Mouse (Mus musculus): ENCODE results near the gene Slc29a1. TPM values are rescaled to one million over a fixed set of nuclear protein-coding genes. Genes with fewer than 3 reads are reported as not detected.
"Not testable (repeated sequence)": the region's sequence is repeated elsewhere in the genome, so short reads cannot be mapped to it uniquely, and the experiment has no call there.

Slc29a1 gene
- polyA plus RNA-seq, 1 experiment from 2014 or later: 30.4 TPM

DNA sequence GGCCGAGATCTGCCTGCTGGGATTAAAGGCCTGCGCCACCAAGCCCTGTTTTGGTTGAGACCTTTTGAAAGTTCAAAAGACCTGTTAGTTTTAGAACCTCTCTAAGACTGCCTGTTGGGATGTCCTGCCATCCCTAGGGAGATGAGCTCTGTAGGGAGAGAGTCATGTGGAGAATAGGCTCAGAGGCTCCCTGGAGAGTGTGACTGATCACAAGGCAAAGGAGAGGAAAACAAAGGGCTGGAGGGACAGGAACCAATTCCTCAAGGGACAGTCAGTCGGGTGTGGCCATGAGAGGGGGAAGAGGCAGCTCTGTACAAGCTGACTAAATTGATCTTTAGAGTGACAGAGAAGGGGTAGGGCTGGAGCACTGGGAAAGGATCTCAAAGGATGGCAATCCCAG, 28.8 kb upstream of the Slc29a1 start:
- Histone ChIP-seq H3K4me1 (replicated peaks) (peaks cover 15% of the 10 kb centered on the region), H3K4me2 (replicated peaks) (no peak overlapping the region), H3K9me3 (no peaks in the 10 kb centered on the region), H3K36me3 (no peaks in the 10 kb centered on the region), H3K9ac (replicated peaks) (no peak overlapping the region), H3K27me3 (0 out of 2 replicates have a peak, but pooled peaks cover 5% of the 10 kb centered on the region), H3K4me3 (replicated peaks) (no peak overlapping the region), H3K27ac (no peak overlapping the region)
- no peak for ATAC-seq
- 19% methylated on average over 3 of the region's 3 CpGs for WGBS

DNA sequence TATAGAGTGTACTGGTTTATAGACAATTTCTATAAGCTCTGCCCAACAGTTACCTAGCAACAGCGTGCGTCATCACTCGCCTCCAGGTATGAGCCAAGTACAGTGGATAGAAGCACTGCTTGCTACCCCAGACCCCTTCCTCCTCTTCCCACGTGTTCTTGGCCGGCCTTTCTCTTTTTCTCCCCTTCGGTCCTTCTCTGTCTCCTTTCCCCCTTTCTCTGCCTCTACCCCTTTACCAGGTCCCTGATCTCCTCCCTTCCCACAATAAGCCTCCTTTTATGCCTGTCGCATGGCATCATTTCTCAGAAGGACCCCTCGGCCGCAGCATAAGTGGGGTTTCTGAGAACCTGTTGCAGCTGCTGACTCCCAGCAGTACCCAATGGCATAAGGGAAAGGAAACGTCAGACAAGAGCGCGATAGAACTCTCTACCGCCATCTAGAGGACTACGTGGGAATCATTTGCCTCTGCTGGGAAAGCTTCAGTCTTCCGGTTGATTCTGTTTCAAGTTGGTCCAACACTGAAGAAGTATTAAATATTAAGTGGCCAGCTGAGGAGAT, 27.2 kb upstream of the Slc29a1 start:
- Histone ChIP-seq H3K9me3 (no peaks in the 10 kb centered on the region), H3K4me2 (replicated peaks) (peak overlapping the region; percentile 36), H3K27me3 (no peaks in the 10 kb centered on the region), H3K9ac (replicated peaks) (no peak overlapping the region), H3K36me3 (no peaks in the 10 kb centered on the region), H3K4me1 (replicated peaks) (peaks cover 15% of the 10 kb centered on the region), H3K4me3 (replicated peaks) (no peak overlapping the region), H3K27ac (no peak overlapping the region)
- peak; percentile 53 for ATAC-seq
- 21% methylated on average over 15 of the region's 15 CpGs for WGBS

DNA sequence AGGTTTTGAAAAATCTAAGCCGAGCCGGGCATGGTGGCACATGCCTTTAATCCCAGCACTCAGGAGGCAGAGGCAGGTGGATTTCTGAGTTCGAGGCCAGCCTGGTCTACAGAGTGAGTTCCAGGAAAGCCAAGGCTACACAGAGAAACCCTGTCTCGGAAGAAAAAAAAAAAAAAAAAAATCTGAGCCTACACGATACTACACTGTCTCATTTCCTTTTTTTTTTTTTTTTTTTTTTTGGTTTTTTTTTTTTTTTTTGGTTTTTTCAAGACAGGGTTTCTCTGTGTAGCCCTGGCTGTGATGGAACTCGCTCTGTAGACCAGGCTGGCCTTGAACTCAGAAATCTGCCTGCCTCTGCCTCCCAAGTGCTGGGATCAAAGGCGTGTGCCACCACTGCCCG, 24.0 kb upstream of the Slc29a1 start:
- WGBS: 88% methylated on average over 8 of the region's 8 CpGs
- H3K9me3 ChIP-seq; H3K4me3 ChIP-seq (replicated peaks); H3K36me3 ChIP-seq; H3K4me1 ChIP-seq (replicated peaks); H3K9ac ChIP-seq (replicated peaks); ATAC-seq; H3K27me3 ChIP-seq; H3K4me2 ChIP-seq (replicated peaks); H3K27ac ChIP-seq: not testable (repeated sequence)

DNA sequence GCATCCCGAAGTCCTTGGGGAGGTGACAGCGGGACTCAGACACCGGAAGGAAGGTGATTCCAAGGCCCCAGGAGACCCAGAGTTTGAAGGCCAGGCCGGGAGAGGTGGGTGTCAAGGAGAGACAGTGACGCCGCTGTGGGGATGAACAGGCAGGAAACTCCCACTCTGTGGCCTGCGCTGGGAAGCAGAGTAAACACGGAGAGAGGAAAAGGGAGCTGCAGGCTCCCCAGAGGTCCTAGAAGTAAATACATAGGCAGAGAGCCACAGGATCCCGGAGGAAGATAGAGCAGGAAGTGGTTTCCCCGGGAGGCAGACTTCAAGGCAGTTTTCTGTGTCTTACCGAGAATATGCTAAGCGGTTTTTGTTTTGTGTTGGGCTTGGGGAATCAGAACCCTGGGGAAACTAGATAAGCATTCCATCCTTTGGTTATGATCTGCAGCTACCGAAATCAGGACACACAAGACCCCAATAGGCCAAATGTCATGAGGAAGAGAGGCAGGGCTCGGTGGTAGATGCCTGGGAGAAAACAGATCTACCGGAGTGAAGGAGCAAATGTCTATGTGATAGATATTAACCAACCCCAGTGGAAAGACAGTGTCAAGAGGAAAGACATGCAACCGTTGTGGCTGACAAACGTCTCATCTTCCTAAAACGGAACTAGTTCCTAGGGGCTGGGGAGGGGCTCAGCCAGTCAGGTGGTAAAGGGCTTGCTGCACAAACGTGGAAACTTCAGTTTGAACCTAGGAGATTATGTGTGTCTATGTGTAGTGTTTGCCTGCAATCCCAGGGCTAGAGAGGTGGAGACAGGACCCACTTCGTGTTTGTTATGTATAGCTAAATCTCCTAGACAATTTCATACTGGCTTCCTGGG, 20.2 kb upstream of the Slc29a1 start:
- peaks cover 7% of the 10 kb centered on the region for H3K4me1 ChIP-seq (replicated peaks)
- no peak overlapping the region for H3K9ac ChIP-seq (replicated peaks)
- no peak for ATAC-seq
- WGBS: 34% methylated on average over 20 of the region's 20 CpGs
- peak overlapping the region; percentile 10; the same call in 1 of the 2 replicates for H3K4me2 ChIP-seq (replicated peaks)
- no peaks in the 10 kb centered on the region for H3K9me3 ChIP-seq
- no peaks in the 10 kb centered on the region for H3K36me3 ChIP-seq
- H3K27ac ChIP-seq: no peak overlapping the region
- H3K27me3 ChIP-seq: no peaks in the 10 kb centered on the region
- no peak overlapping the region for H3K4me3 ChIP-seq (replicated peaks)

DNA sequence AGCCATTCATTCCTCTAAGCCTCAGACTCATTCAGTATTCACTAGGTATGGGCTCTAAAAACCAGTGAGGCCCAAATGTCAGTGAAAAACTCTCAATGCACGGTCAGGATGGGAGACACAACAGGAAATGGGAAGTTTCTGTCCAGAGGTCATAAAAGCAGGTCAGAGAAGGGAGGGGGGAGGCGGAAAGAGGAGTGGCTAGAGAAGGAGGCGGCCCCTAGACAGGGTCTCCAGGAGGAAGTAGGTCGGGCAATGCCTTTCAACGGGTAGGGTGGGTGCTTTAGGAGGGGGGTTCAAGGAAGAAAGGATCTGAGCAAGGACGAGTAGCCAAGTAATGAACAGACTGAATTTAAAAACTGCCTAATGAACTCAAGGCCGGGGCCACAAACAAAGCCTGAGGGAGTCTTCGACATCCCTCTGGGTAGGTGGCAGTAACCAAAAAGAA, 19.6 kb upstream of the Slc29a1 start:
- H3K4me2 ChIP-seq (replicated peaks): 0 out of 2 replicates have a peak overlapping the region, but pooled peaks have one; percentile 10
- H3K27ac ChIP-seq: no peak overlapping the region
- H3K4me3 ChIP-seq (replicated peaks): no peak overlapping the region
- WGBS: 15% methylated on average over 8 of the region's 8 CpGs
- no peaks in the 10 kb centered on the region for H3K27me3 ChIP-seq
- no peaks in the 10 kb centered on the region for H3K9me3 ChIP-seq
- H3K9ac ChIP-seq (replicated peaks): no peak overlapping the region
- no peak for ATAC-seq
- H3K36me3 ChIP-seq: no peaks in the 10 kb centered on the region
- peaks cover 7% of the 10 kb centered on the region for H3K4me1 ChIP-seq (replicated peaks)

DNA sequence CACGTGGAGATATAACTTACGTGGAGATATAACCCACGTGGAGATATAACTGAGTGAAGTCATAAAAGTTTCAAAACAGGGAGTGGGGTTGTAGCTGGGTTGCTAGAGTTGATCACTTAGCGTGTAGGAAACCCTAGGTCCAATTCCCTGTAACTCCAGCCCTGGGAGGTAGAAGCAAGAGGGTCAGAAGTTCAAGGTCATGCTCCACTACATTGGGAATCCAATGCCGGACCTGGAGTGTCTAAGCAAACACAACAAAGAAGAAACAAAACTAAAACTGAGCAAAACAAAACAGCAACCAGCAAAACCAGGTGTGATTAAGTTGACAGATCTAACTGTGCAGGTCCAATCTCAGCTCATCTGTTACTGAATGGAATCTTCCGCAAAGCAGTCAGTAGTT, 18.2 kb upstream of the Slc29a1 start:
- Histone ChIP-seq H3K9ac (replicated peaks) (no peak overlapping the region), H3K36me3 (no peaks in the 10 kb centered on the region), H3K4me1 (replicated peaks) (peaks cover 7% of the 10 kb centered on the region), H3K27me3 (no peaks in the 10 kb centered on the region), H3K9me3 (no peaks in the 10 kb centered on the region), H3K4me3 (replicated peaks) (no peak overlapping the region), H3K27ac (no peak overlapping the region), H3K4me2 (replicated peaks) (no peak overlapping the region)
- WGBS: 92% methylated on average over 6 of the region's 6 CpGs
- no peak for ATAC-seq

DNA sequence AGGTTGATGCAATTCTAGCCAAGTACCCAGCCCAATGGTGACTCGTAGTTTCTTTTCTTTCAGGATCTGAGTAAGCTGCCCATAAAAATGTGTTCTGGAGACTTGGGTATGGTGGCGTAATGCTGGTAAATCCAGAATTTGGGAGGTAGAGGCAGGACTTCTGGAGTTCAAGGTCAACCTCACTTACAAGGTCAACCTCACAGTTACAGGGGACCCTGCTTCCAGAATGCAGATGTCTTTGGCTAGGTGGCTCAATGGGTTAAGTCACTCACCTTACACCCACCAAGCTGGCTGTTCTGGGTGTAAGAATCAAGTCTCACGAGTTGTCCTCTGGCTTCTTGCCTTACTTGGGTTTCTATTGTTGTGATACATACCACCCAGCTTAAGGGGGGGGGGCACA, 17.3 kb upstream of the Slc29a1 start:
- H3K36me3 ChIP-seq: no peaks in the 10 kb centered on the region
- WGBS: 79% methylated on average over 3 of the region's 3 CpGs
- ATAC-seq: no peak
- no peak overlapping the region for H3K9ac ChIP-seq (replicated peaks)
- no peak overlapping the region for H3K4me3 ChIP-seq (replicated peaks)
- H3K4me1 ChIP-seq (replicated peaks): peaks cover 7% of the 10 kb centered on the region
- no peak overlapping the region for H3K4me2 ChIP-seq (replicated peaks)
- no peak overlapping the region for H3K27ac ChIP-seq
- no peaks in the 10 kb centered on the region for H3K9me3 ChIP-seq
- H3K27me3 ChIP-seq: no peaks in the 10 kb centered on the region

DNA sequence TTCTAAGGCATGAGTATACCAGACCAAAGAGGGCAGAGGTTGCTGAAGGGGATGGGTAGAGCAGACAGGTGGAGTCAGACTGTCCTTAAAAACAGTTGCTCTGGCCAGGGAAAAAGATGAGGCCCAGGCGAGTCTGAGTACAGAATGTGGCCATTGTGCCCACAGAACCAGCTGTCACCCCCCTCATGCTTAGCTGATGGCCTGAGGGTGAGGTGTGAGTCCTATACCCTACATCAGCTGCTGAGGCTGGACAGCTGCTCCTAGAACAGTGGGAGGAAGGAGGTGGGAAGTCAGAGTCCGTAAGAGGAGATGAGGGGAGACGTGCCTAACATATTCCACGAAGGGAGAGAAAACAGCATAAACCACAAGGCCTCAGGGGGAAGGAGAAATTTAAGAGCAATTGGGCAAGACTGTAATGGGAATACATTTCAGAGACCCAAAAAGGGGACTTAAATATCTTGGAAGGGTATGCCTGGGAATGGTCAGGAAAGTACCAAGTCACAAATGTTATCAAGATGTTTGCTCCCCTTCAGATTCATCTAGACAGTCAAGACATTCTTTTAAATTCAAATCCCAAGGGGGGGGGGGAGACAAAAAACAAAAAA, 16.7 kb upstream of the Slc29a1 start:
- H3K9ac ChIP-seq (replicated peaks): no peak overlapping the region
- H3K27me3 ChIP-seq: no peaks in the 10 kb centered on the region
- no peaks in the 10 kb centered on the region for H3K36me3 ChIP-seq
- no peak overlapping the region for H3K4me3 ChIP-seq (replicated peaks)
- H3K4me1 ChIP-seq (replicated peaks): peaks cover 7% of the 10 kb centered on the region
- H3K4me2 ChIP-seq (replicated peaks): no peak overlapping the region
- no peaks in the 10 kb centered on the region for H3K9me3 ChIP-seq
- no peak for ATAC-seq
- 75% methylated on average over 4 of the region's 4 CpGs for WGBS
- no peak overlapping the region for H3K27ac ChIP-seq

DNA sequence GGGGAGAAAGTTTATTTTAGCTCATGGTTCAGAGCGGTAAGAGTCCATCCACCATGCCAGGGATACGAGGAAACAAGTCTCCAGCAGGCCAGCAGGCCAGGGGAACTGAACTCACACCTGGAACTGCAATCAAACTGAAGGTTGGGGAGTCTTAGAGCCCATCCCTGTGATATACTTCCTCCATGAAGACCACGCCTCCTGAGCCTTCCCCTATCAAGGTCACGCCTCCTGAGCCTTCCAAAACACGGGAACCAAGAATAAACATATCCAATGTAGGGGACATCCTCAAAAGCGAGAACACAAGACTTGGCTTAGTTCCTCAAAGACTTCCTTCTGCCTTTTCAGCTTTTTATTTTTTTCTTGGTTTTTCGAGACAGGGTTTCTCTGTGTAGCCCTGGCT, 13.5 kb upstream of the Slc29a1 start:
- 90% methylated on average over 7 of the region's 7 CpGs for WGBS
- no peak for ATAC-seq
- Histone ChIP-seq H3K4me1 (replicated peaks) (peaks cover 7% of the 10 kb centered on the region), H3K36me3 (no peaks in the 10 kb centered on the region), H3K4me3 (replicated peaks) (no peak overlapping the region), H3K9me3 (no peaks in the 10 kb centered on the region), H3K4me2 (replicated peaks) (no peak overlapping the region), H3K27me3 (no peaks in the 10 kb centered on the region), H3K27ac (no peak overlapping the region), H3K9ac (replicated peaks) (no peak overlapping the region)

DNA sequence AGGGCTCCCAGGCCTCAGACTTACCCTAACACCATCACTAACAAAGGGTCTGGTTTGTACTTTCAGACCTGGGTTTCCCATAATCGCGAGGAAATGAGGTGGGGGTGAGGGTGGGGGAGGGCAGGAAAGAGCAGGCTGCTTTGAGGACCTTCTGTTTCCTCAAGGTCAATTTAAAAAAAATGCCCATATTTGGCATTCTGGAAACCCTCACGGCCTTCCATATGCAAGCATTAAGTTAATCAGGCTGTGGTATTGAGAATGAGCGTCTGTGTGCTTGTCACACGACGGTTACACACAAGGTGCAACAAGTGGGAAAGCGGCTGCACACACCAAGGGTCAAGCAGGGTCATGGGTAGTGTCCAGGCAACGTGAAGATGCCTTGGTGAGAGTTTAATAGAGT, 12.6 kb upstream of the Slc29a1 start:
- no peak for ATAC-seq
- H3K27ac ChIP-seq: no peak overlapping the region
- peaks cover 7% of the 10 kb centered on the region for H3K4me1 ChIP-seq (replicated peaks)
- 81% methylated on average over 8 of the region's 8 CpGs for WGBS
- H3K36me3 ChIP-seq: no peaks in the 10 kb centered on the region
- no peak overlapping the region for H3K4me2 ChIP-seq (replicated peaks)
- H3K9ac ChIP-seq (replicated peaks): no peak overlapping the region
- no peaks in the 10 kb centered on the region for H3K27me3 ChIP-seq
- no peak overlapping the region for H3K4me3 ChIP-seq (replicated peaks)
- H3K9me3 ChIP-seq: no peaks in the 10 kb centered on the region

DNA sequence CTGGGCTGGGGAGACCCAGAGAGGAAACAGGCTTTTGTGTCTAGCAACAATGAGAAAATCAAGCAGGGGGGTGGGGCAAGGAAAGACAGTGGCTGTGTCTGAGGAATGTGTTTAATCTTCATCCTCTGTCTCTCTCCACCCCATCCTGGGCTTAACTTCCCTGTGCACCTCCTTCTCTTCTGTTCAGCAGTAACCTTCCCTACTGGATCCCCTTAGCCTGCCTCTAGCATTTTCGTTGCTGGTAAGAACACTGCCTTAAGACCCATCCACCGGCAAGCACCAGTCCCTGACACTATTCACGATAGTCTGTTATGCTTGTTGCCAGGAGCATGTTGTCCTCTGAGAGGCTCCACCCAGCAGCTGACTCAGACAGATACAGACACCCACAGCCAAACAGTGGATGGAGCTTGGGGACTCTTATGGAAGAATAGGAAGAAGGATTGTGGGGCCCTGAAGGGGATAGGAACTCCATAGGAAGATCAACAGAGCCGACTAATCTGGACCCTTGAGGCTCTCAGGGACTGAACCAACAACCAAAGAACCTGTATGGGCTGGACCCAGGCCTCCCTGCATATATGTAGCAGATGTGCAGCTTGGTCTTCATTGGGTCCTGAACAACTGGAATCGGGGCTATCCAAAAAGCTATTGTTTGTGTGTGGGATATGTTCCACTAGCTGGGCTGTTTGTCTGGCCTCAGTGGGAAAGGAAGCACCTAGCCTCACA, 10.9 kb upstream of the Slc29a1 start:
- H3K4me1 ChIP-seq (replicated peaks): peaks cover 7% of the 10 kb centered on the region

DNA sequence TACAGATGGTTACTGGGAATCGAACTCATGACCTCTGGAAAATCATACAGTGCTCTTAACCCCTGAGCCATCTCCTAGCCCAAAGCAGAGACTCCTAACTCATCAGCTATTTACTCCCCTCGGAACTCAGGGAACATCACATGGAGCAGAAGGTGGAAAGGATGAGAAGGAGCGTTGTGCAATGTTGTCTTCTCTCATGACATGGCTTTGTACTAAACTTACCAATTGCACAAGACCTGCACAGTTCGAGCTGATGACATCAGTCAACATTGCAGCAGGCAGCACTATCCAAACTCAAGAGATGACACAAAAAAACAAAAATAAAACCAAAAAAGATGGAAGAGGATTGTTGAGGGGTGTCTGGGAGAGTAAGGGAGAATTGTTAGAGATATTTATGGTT, 9.0 kb upstream of the Slc29a1 start:
- H3K4me3 ChIP-seq (replicated peaks): no peak overlapping the region
- no peaks in the 10 kb centered on the region for H3K36me3 ChIP-seq
- no peak overlapping the region for H3K27ac ChIP-seq
- WGBS: 91% methylated on average over 4 of the region's 4 CpGs
- no peaks in the 10 kb centered on the region for H3K27me3 ChIP-seq
- no peaks in the 10 kb centered on the region for H3K9me3 ChIP-seq
- no peak overlapping the region for H3K9ac ChIP-seq (replicated peaks)
- H3K4me1 ChIP-seq (replicated peaks): peaks cover 7% of the 10 kb centered on the region
- no peak for ATAC-seq
- H3K4me2 ChIP-seq (replicated peaks): no peak overlapping the region

More for the DNA sequence above, 10.9 kb upstream of the Slc29a1 start:
- H3K4me2 ChIP-seq (replicated peaks): no peak overlapping the region
- no peak overlapping the region for H3K4me3 ChIP-seq (replicated peaks)
- WGBS: 18% methylated on average over 5 of the region's 5 CpGs
- no peaks in the 10 kb centered on the region for H3K36me3 ChIP-seq
- no peak overlapping the region for H3K27ac ChIP-seq
- ATAC-seq: no peak
- no peak overlapping the region for H3K9ac ChIP-seq (replicated peaks)
- H3K27me3 ChIP-seq: no peaks in the 10 kb centered on the region
- H3K9me3 ChIP-seq: no peaks in the 10 kb centered on the region

Data from midbrain, embryonic 13.5 days (tissue).